ENCODE assay signal across 8 mouse cellular contexts in genomic region chr6:83004872-83005271, GRCm38 (mm10). TPM values are rescaled to one million over a fixed set of nuclear protein-coding genes. Genes with fewer than 3 reads are reported as not detected.
DNase-seq lines count a peak whose midpoint lies in the region; ATAC-seq and TF ChIP-seq lines count a peak whose summit lies in the region.

No protein-coding gene starts in this region.

- H3K27ac ChIP-seq in bone marrow macrophage, adult 2 months (ENCODE audit: insufficient read depth, low read depth, low read length): peak overlapping the region; percentile 99
- peak overlapping the region; percentile 41; the same call in 1 of the 2 replicates for H3K27ac ChIP-seq in kidney, embryonic 15.5 days
- H3K27ac ChIP-seq in intestine, embryonic 15.5 days: no peak overlapping the region

- TF ChIP-seq CTCF in bone marrow macrophage, adult 2 months (IDR thresholded peaks at IDR 0.05; ENCODE audit: low read depth, low read length): no peak

- H3K4me2 ChIP-seq in kidney, embryonic 15.5 days: no peak overlapping the region
- no peak overlapping the region for H3K4me2 ChIP-seq in intestine, embryonic 15.5 days (replicated peaks)

- peak overlapping the region; percentile 69 for H3K4me3 ChIP-seq in bone marrow macrophage, adult 2 months (ENCODE audit: insufficient read depth, low read length)
- no peak overlapping the region for H3K4me3 ChIP-seq in kidney, embryonic 15.5 days (replicated peaks)
- H3K4me3 ChIP-seq in megakaryocyte, embryonic 14.5 days (replicated peaks): peak overlapping the region; percentile 85
- H3K4me3 ChIP-seq in intestine, embryonic 15.5 days (replicated peaks): no peak overlapping the region

- 61% methylated on average over 7 of the region's 7 CpGs for WGBS in kidney, embryonic 15.5 days
- 64% methylated on average over 7 of the region's 7 CpGs for WGBS in intestine, embryonic 15.5 days

- H3K4me1 ChIP-seq in bone marrow macrophage, adult 2 months (ENCODE audit: control insufficient read depth, insufficient read depth, low read length): peaks cover 48% of the 10 kb centered on the region
- peaks cover 9% of the 10 kb centered on the region; the same call in 1 of the 2 replicates for H3K4me1 ChIP-seq in kidney, embryonic 15.5 days
- H3K4me1 ChIP-seq in megakaryocyte, embryonic 14.5 days: peaks cover 89% of the 10 kb centered on the region
- no peaks in the 10 kb centered on the region for H3K4me1 ChIP-seq in intestine, embryonic 15.5 days (replicated peaks)

- H3K9me3 ChIP-seq in kidney, embryonic 15.5 days (replicated peaks): no peaks in the 10 kb centered on the region
- no peaks in the 10 kb centered on the region for H3K9me3 ChIP-seq in megakaryocyte, embryonic 14.5 days
- H3K9me3 ChIP-seq in intestine, embryonic 15.5 days: no peaks in the 10 kb centered on the region

- H3K36me3 ChIP-seq in kidney, embryonic 15.5 days: no peaks in the 10 kb centered on the region
- no peaks in the 10 kb centered on the region for H3K36me3 ChIP-seq in megakaryocyte, embryonic 14.5 days (replicated peaks; ENCODE audit: low read length)
- no peaks in the 10 kb centered on the region for H3K36me3 ChIP-seq in intestine, embryonic 15.5 days

- H3K27me3 ChIP-seq in kidney, embryonic 15.5 days: no peaks in the 10 kb centered on the region
- no peaks in the 10 kb centered on the region for H3K27me3 ChIP-seq in megakaryocyte, embryonic 14.5 days (replicated peaks)
- no peaks in the 10 kb centered on the region for H3K27me3 ChIP-seq in intestine, embryonic 15.5 days (replicated peaks)

- peak; percentile 15 to 28 for DNase-seq in left cerebral cortex, adult 9 months (ENCODE audit: low spot score in 2 of 2)
- no peak for DNase-seq in left cerebral cortex, adult 18-20 months (ENCODE audit: low spot score in 2 of 2)
- no peak for DNase-seq in urinary bladder, adult 2 months (ENCODE audit: low spot score)
- no peak for DNase-seq in ovary, postnatal 36 days (ENCODE audit: low spot score)

- no peak overlapping the region for H3K9ac ChIP-seq in kidney, embryonic 15.5 days
- no peak overlapping the region for H3K9ac ChIP-seq in intestine, embryonic 15.5 days

- no peak; the same call in 1 of the 2 replicates for ATAC-seq in kidney, embryonic 15.5 days (replicated peaks; ENCODE audit: low FRiP score)
- ATAC-seq in intestine, embryonic 15.5 days: no peak

- peak; percentile 33; the same call in 1 of the 2 replicates for TF ChIP-seq POLR2A in bone marrow macrophage, adult 2 months (IDR thresholded peaks at IDR 0.05; ENCODE audit: borderline replicate concordance, low read depth, low read length)

RNA-seq across cellular contexts. Expression of gene Dok1, which starts 28.4 kb away (rescaled TPM):
- 1 to 10 TPM; 1.8 to 2.7 TPM for total RNA-seq in left cerebral cortex, adult 18-20 months (2021)
- 69.9 and 72.0 TPM in 2 replicates for polyA plus RNA-seq in bone marrow macrophage, adult 2 months (2012; ENCODE audit: insufficient read depth, insufficient read length, missing spikeins)
- 13.7 and 14.7 TPM in 2 replicates for polyA plus RNA-seq in kidney, embryonic 15.5 days (2015; fragmentation: Nextera tagmentation; extraction: Ambion mirVana)
- 159 and 256 TPM in 2 replicates for polyA plus RNA-seq in megakaryocyte, embryonic 14.5 days (2012; ENCODE audit: insufficient read depth, low replicate concordance)
- polyA plus RNA-seq in intestine, embryonic 15.5 days (2015; fragmentation: Nextera tagmentation; extraction: Ambion mirVana): 9.7 and 9.8 TPM in 2 replicates
- polyA plus RNA-seq in urinary bladder, adult 2 months (2012; rRNA removed): 18.3 and 20.8 TPM in 2 replicates

RNA-seq across cellular contexts. Expression of gene Loxl3, which starts 29.1 kb away (rescaled TPM):
- 1 to 10 TPM; 2.0 to 2.2 TPM for total RNA-seq in left cerebral cortex, adult 18-20 months (2021)
- 18.8 and 21.2 TPM in 2 replicates for polyA plus RNA-seq in bone marrow macrophage, adult 2 months (2012; ENCODE audit: insufficient read depth, insufficient read length, missing spikeins)
- polyA plus RNA-seq in kidney, embryonic 15.5 days (2015; fragmentation: Nextera tagmentation; extraction: Ambion mirVana): 18.0 and 21.6 TPM in 2 replicates
- 0.40 and 4.2 TPM in 2 replicates for polyA plus RNA-seq in megakaryocyte, embryonic 14.5 days (2012; ENCODE audit: insufficient read depth, low replicate concordance)
- polyA plus RNA-seq in intestine, embryonic 15.5 days (2015; fragmentation: Nextera tagmentation; extraction: Ambion mirVana): 12.7 and 14.2 TPM in 2 replicates
- polyA plus RNA-seq in urinary bladder, adult 2 months (2012; rRNA removed): 20.2 and 20.7 TPM in 2 replicates

RNA-seq across cellular contexts. Expression of gene Aup1, which starts 49.4 kb away (rescaled TPM):
- 100 to 1,000 TPM; 114 to 121 TPM for total RNA-seq in left cerebral cortex, adult 18-20 months (2021)
- 354 and 391 TPM in 2 replicates for polyA plus RNA-seq in bone marrow macrophage, adult 2 months (2012; ENCODE audit: insufficient read depth, insufficient read length, missing spikeins)
- 196 and 221 TPM in 2 replicates for polyA plus RNA-seq in kidney, embryonic 15.5 days (2015; fragmentation: Nextera tagmentation; extraction: Ambion mirVana)
- 1,695 and 4,915 TPM in 2 replicates for polyA plus RNA-seq in megakaryocyte, embryonic 14.5 days (2012; ENCODE audit: insufficient read depth, low replicate concordance)
- polyA plus RNA-seq in intestine, embryonic 15.5 days (2015; fragmentation: Nextera tagmentation; extraction: Ambion mirVana): 212 and 228 TPM in 2 replicates
- 189 and 247 TPM in 2 replicates for polyA plus RNA-seq in urinary bladder, adult 2 months (2012; rRNA removed)

RNA-seq across cellular contexts. Expression of gene Htra2, which starts 50.2 kb away (rescaled TPM):
- 10 to 100 TPM; 37.7 to 46.2 TPM for total RNA-seq in left cerebral cortex, adult 18-20 months (2021)
- polyA plus RNA-seq in bone marrow macrophage, adult 2 months (2012; ENCODE audit: insufficient read depth, insufficient read length, missing spikeins): 90.8 and 108 TPM in 2 replicates
- 83.9 and 87.5 TPM in 2 replicates for polyA plus RNA-seq in kidney, embryonic 15.5 days (2015; fragmentation: Nextera tagmentation; extraction: Ambion mirVana)
- polyA plus RNA-seq in megakaryocyte, embryonic 14.5 days (2012; ENCODE audit: insufficient read depth, low replicate concordance): 27.7 and 49.5 TPM in 2 replicates
- polyA plus RNA-seq in intestine, embryonic 15.5 days (2015; fragmentation: Nextera tagmentation; extraction: Ambion mirVana): 72.2 and 86.5 TPM in 2 replicates
- 46.4 and 67.3 TPM in 2 replicates for polyA plus RNA-seq in urinary bladder, adult 2 months (2012; rRNA removed)

RNA-seq across cellular contexts. Expression of gene Dqx1, which starts 52.8 kb away (rescaled TPM):
- total RNA-seq in left cerebral cortex, adult 18-20 months (2021): under 1 TPM; 0.56 to 0.93 TPM
- polyA plus RNA-seq in bone marrow macrophage, adult 2 months (2012; ENCODE audit: insufficient read depth, insufficient read length, missing spikeins): 0.83 and 1.6 TPM in 2 replicates
- polyA plus RNA-seq in kidney, embryonic 15.5 days (2015; fragmentation: Nextera tagmentation; extraction: Ambion mirVana): 3.1 and 4.0 TPM in 2 replicates
- 0.22 TPM in 1 of 2 replicates, not detected in the other for polyA plus RNA-seq in megakaryocyte, embryonic 14.5 days (2012; ENCODE audit: insufficient read depth, low replicate concordance)
- 14.0 and 14.9 TPM in 2 replicates for polyA plus RNA-seq in intestine, embryonic 15.5 days (2015; fragmentation: Nextera tagmentation; extraction: Ambion mirVana)
- polyA plus RNA-seq in urinary bladder, adult 2 months (2012; rRNA removed): 3.4 and 4.9 TPM in 2 replicates

Comparison
In these comparisons a context has a peak if more than half of its experiments do, and no peak if none do; other contexts are left out.
1. DNase-seq: peak in left cerebral cortex, adult 9 months (2 of 2); none in left cerebral cortex, adult 18-20 months (0 of 2), urinary bladder, adult 2 months (single experiment) and ovary, postnatal 36 days (single experiment).
2. H3K4me3 ChIP-seq: peak in bone marrow macrophage, adult 2 months (single experiment) and megakaryocyte, embryonic 14.5 days (single experiment); none in kidney, embryonic 15.5 days (single experiment) and intestine, embryonic 15.5 days (single experiment).